Mouse (Mus musculus) CH12.LX (cell line): Measurements from ENCODE around the gene Timm23. TPM values are rescaled to one million over a fixed set of nuclear protein-coding genes. Genes with fewer than 3 reads are reported as not detected.

Experiments
- DNase-seq: peaks from one replicate; pipeline ENCODE4 v3.0.0-alpha.2; 2013; ENCODE audit errors: extremely low read depth
- H3K27ac ChIP-seq: 2 replicates; pipeline ENCODE4 v1.5.1; 2012; ENCODE audit warnings: low read depth, mild to moderate bottlenecking, control low read depth, moderate library complexity; ENCODE audit not compliant: insufficient read depth
- H3K27me3 ChIP-seq: replicated peaks from 2 replicates; pipeline ENCODE3; 2012; ENCODE audit warnings: inconsistent platforms
- H3K36me3 ChIP-seq, 2 experiments: replicated peaks in 1 of 2; 2 replicates each; pipeline versions ENCODE3 to v1.6.1; 2012; ENCODE audit warnings: inconsistent platforms in 1 of 2, low read length in 1 of 2, mild to moderate bottlenecking in 1 of 2, mixed read lengths in 1 of 2, moderate library complexity in 1 of 2; ENCODE audit not compliant: control insufficient read depth in 1 of 2, insufficient read depth in 1 of 2
- H3K4me1 ChIP-seq, 2 experiments: 2 replicates each; pipeline ENCODE4 v1.6.1; 2012; ENCODE audit warnings: inconsistent platforms in 1 of 2, moderate library complexity in 1 of 2; ENCODE audit not compliant: insufficient read depth in 2 of 2, control insufficient read depth in 1 of 2
- H3K4me2 ChIP-seq: 2 replicates; pipeline ENCODE4 v1.6.1; 2012; ENCODE audit warnings: low read depth, mild to moderate bottlenecking, control low read depth; ENCODE audit not compliant: poor library complexity, insufficient read depth, severe bottlenecking
- H3K4me3 ChIP-seq, 3 experiments: fragments of 150-350 bp in 1 of 3; sonication (generic) in 1 of 3; replicated peaks in 1 of 3; 2 replicates each; pipeline versions ENCODE3 to v1.5.1; 2011 to 2012; ENCODE audit warnings: low read depth in 2 of 3, low read length in 2 of 3, mild to moderate bottlenecking in 2 of 3, moderate library complexity in 2 of 3, control low read depth in 1 of 3, improper control_type of control experiment in 1 of 3, inconsistent platforms in 1 of 3, mixed read lengths in 1 of 3; ENCODE audit not compliant: poor library complexity in 1 of 3
- H3K79me2 ChIP-seq: replicated peaks from 2 replicates; pipeline ENCODE4 v1.6.1; 2012; ENCODE audit warnings: mild to moderate bottlenecking, moderate library complexity; ENCODE audit not compliant: control insufficient read depth, poor library complexity, insufficient read depth, severe bottlenecking; ENCODE audit errors: extremely low read depth
- H3K9ac ChIP-seq: 2 replicates; pipeline ENCODE4 v1.6.1; 2012; ENCODE audit warnings: low read depth, mild to moderate bottlenecking, control low read depth, moderate library complexity; ENCODE audit not compliant: insufficient read depth
- H3K9me3 ChIP-seq: replicated peaks from 2 replicates; pipeline ENCODE3; 2012; ENCODE audit warnings: low read length, inconsistent platforms, mixed read lengths
- BHLHE40 ChIP-seq: IDR thresholded peaks from 2 replicates; pipeline ENCODE4 v1.6.1; 2011; ENCODE audit warnings: mild to moderate bottlenecking, low read depth, low read length, improper control_type of control experiment
- CHD1 ChIP-seq: IDR thresholded peaks from 2 replicates; pipeline ENCODE4 v1.6.1; 2012; ENCODE audit warnings: low read depth, low read length, improper control_type of control experiment, inconsistent platforms
- CHD2 ChIP-seq: IDR thresholded peaks from 2 replicates; pipeline ENCODE4 v1.6.1; 2011; ENCODE audit warnings: low read length, improper control_type of control experiment
- CTCF ChIP-seq, 2 experiments: IDR thresholded peaks in 1 of 2; conservative IDR thresholded peaks in 1 of 2; 2 replicates each; pipeline ENCODE4 v1.5.1; 2011 to 2012; ENCODE audit warnings: low read depth in 2 of 2, low read length in 2 of 2, improper control_type of control experiment in 1 of 2, inconsistent platforms in 1 of 2, mild to moderate bottlenecking in 1 of 2, moderate library complexity in 1 of 2
- E2F4 ChIP-seq: IDR thresholded peaks from 2 replicates; pipeline ENCODE4 v1.6.1; 2011; ENCODE audit warnings: low read depth, low read length, improper control_type of control experiment; ENCODE audit not compliant: insufficient replicate concordance
- ELF1 ChIP-seq: IDR thresholded peaks from 2 replicates; pipeline ENCODE4 v1.6.1; 2014; ENCODE audit warnings: low read depth, mild to moderate bottlenecking, inconsistent platforms, low read length, improper control_type of control experiment
- EP300 ChIP-seq: IDR thresholded peaks from 2 replicates; pipeline ENCODE4 v1.6.1; 2011; ENCODE audit warnings: low read length, improper control_type of control experiment
- HCFC1 ChIP-seq: IDR thresholded peaks from 2 replicates; pipeline ENCODE4 v1.6.1; 2012; ENCODE audit warnings: low read depth, mild to moderate bottlenecking, inconsistent platforms, low read length, improper control_type of control experiment
- IRF4 ChIP-seq: IDR thresholded peaks from 2 replicates; pipeline ENCODE4 v1.6.1; 2014; ENCODE audit warnings: low read depth, mild to moderate bottlenecking, inconsistent platforms, low read length, improper control_type of control experiment
- JUN ChIP-seq: IDR thresholded peaks from 2 replicates; pipeline ENCODE4 v1.6.1; 2011; ENCODE audit warnings: low read depth, mild to moderate bottlenecking, low read length, improper control_type of control experiment, moderate library complexity; ENCODE audit not compliant: insufficient read depth
- JUND ChIP-seq: conservative IDR thresholded peaks from 2 replicates; pipeline ENCODE4 v1.6.1; 2011; ENCODE audit warnings: low read depth, low read length, improper control_type of control experiment
- KAT2A ChIP-seq: IDR thresholded peaks from 2 replicates; pipeline ENCODE4 v1.6.1; 2012; ENCODE audit warnings: low read length, improper control_type of control experiment, inconsistent platforms; ENCODE audit not compliant: insufficient replicate concordance
- MAFK ChIP-seq: IDR thresholded peaks from 2 replicates; pipeline ENCODE4 v1.6.1; 2011; ENCODE audit warnings: low read length, improper control_type of control experiment; ENCODE audit not compliant: insufficient replicate concordance
- MAZ ChIP-seq: IDR thresholded peaks from 2 replicates; pipeline ENCODE4 v1.6.1; 2012; ENCODE audit warnings: low read depth, mild to moderate bottlenecking, inconsistent platforms, low read length, improper control_type of control experiment, moderate library complexity
- MEF2A ChIP-seq: IDR thresholded peaks from 2 replicates; pipeline ENCODE4 v1.6.1; 2014; ENCODE audit warnings: low read depth, mild to moderate bottlenecking, inconsistent platforms, low read length, improper control_type of control experiment, borderline replicate concordance
- MYC ChIP-seq: IDR thresholded peaks from 2 replicates; pipeline ENCODE4 v1.6.1; 2011; ENCODE audit warnings: low read depth, mild to moderate bottlenecking, improper control_type of control experiment, low read length
- POLR2A ChIP-seq: IDR thresholded peaks from 2 replicates; pipeline ENCODE4 v1.6.1; 2011; ENCODE audit warnings: low read depth, mild to moderate bottlenecking, improper control_type of control experiment, low read length
- POLR2AphosphoS2 ChIP-seq: IDR thresholded peaks from 2 replicates; pipeline ENCODE4 v1.6.1; 2011; ENCODE audit warnings: low read depth, low read length, improper control_type of control experiment
- RAD21 ChIP-seq: IDR thresholded peaks from 2 replicates; pipeline ENCODE4 v1.6.1; 2011; ENCODE audit warnings: low read depth, mild to moderate bottlenecking, low read length, improper control_type of control experiment, moderate library complexity
- RCOR1 ChIP-seq: conservative IDR thresholded peaks from 2 replicates; pipeline ENCODE4 v1.6.1; 2012; ENCODE audit warnings: low read depth, mild to moderate bottlenecking, inconsistent platforms, low read length, improper control_type of control experiment
- USF2 ChIP-seq: conservative IDR thresholded peaks from 2 replicates; pipeline ENCODE4 v1.6.1; 2011; ENCODE audit warnings: low read depth, low read length, improper control_type of control experiment
- ZC3H11A ChIP-seq: IDR thresholded peaks from 2 replicates; pipeline ENCODE4 v1.6.1; 2012; ENCODE audit warnings: low read depth, mild to moderate bottlenecking, inconsistent platforms, low read length, improper control_type of control experiment
- dilution Hi-C: fragments of 300-500 bp; cut with MboI; formaldehyde crosslinking; loops from 2 replicates; pipeline ENCODE4 v1.14.3; 2020; ENCODE audit warnings: low sequenced_read_pairs; ENCODE audit not compliant: extremely low pct_unique_long_range_greater_than_20kb, extremely low pct_ligation_motif_present
- in situ Hi-C: fragments of 300-500 bp; cut with MboI; formaldehyde crosslinking; loops from 3 replicates; pipeline ENCODE4 v1.14.3; 2019; ENCODE audit warnings: low sequenced_read_pairs, low pct_ligation_motif_present, low pct_unique_long_range_greater_than_20kb, mixed read lengths
- polyA plus RNA-seq: library from polyadenylated mRNA; unstranded; fragments of >175 nt; gene quantifications from 2 replicates; pipeline ENCODE4 v1.2.1, GENCODE M21; 2012; ENCODE audit warnings: low read depth; ENCODE audit not compliant: insufficient read length
- total RNA-seq, 2 experiments: library from RNA; depleted of rRNA; stranded (reverse); fragments of 300-350 nt in 1 of 2; fragments of >200 nt in 1 of 2; gene quantifications; 2 replicates each; pipeline ENCODE4 v1.2.3; 2012 to 2014

Gene Timm23
- total and polyA plus RNA-seq, 3 experiments: 285 to 558 (median 495) TPM

- in situ Hi-C loops (no loop called here), dilution Hi-C loops (no loop called here)
- Histone ChIP-seq H3K4me2 (no peak overlapping the region), H3K9ac (no peak overlapping the region), H3K27ac (no peak overlapping the region), H3K9me3 (peaks cover 13% of the 10 kb centered on the region), H3K36me3 (no peaks in the 10 kb centered on the region), H3K27me3 (no peaks in the 10 kb centered on the region), H3K4me3 (no peak overlapping the region), H3K4me1 (peaks cover 0 to 3% of the 10 kb centered on the region in 2 experiments; a peak in 2 of 4 replicates), H3K79me2 (no peaks in the 10 kb centered on the region)
- no peak for DNase-seq
- TF ChIP-seq CTCF (conservative IDR thresholded peaks at IDR 0.05 in 1 of 2, IDR thresholded peaks at IDR 0.05 in 1 of 2; ENCODE audit: low read depth in 2 of 2, low read length in 2 of 2) (no peak), MYC (no peak), EP300 (no peak), E2F4 (no peak)
Measured at GRCm38 (mm10) chr14:32144734-32145133, 57.0 kb downstream of the Timm23 start.

GRCm38 (mm10) chr14:32141723-32142122 is 60.0 kb downstream of the Timm23 start, which contains the start of gene Msmb:
Gene Msmb, plus strand, starts transcription at chr14:32142023.
- peaks cover 3 to 7% of the 10 kb centered on the region in 2 experiments for H3K4me1 ChIP-seq
- in situ Hi-C loops: no loop called here
- H3K79me2 ChIP-seq: no peaks in the 10 kb centered on the region
- H3K9me3 ChIP-seq: peaks cover 2% of the 10 kb centered on the region
- H3K27ac ChIP-seq: no peak within 1 kb of the TSS
- dilution Hi-C loops: no loop called here
- no peaks in the 10 kb centered on the region for H3K36me3 ChIP-seq
- no peak within 1 kb of the TSS for H3K4me3 ChIP-seq
- no peak within 1 kb of the TSS for H3K4me2 ChIP-seq
- TF ChIP-seq E2F4 (no peak), IRF4 (no peak), MEF2A (no peak), MYC (no peak), CHD2 (no peak), MAFK (no peak), MAZ (no peak), POLR2AphosphoS2 (no peak), CHD1 (no peak), USF2 (no peak), BHLHE40 (no peak), RCOR1 (no peak), JUND (no peak), POLR2A (no peak), ZC3H11A (no peak), KAT2A (no peak), ELF1 (no peak), HCFC1 (no peak), RAD21 (no peak), JUN (no peak)
- DNase-seq: no peak
- no peak within 1 kb of the TSS for H3K9ac ChIP-seq
- H3K27me3 ChIP-seq: no peaks in the 10 kb centered on the region
